Mouse (Mus musculus): ENCODE results near the gene Aig1.

DNA sequence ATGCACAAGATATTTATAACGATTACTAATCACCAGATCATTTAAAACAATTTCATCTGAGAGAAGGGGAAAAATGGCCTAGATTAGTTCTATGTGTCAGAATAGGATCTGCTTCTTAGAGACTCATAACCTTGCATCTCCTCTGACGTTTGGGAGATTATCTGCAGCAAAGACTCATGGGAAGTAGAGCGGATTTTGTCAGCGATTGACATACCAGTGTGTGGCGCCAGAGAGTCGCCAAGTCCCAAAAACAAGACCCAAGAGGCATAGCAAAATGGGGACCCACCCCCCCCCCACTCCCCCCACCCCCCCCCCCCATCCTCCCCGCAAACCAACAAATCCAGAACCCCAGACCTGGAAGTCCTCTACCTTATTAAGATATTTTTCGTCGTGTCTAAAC, 13.7 kb upstream of the Aig1 start:
- TF ChIP-seq CTCF (IDR thresholded peaks at IDR 0.05; ENCODE audit: low read depth) (no peak), EP300 (IDR thresholded peaks at IDR 0.05; ENCODE audit: low read depth) (no peak)

Data from liver, embryonic 14.5 days (tissue).